Mouse (Mus musculus) hindbrain, embryonic 13.5 days (tissue): ENCODE measurements around the gene Gm44805. TPM values are rescaled to one million over a fixed set of nuclear protein-coding genes. Genes with fewer than 3 reads are reported as not detected.

Experiments
- polyA plus RNA-seq: library from polyadenylated mRNA; unstranded; fragments of >200 nt; fragmentation: Nextera tagmentation; extraction: Ambion mirVana; gene quantifications from 2 replicates; pipeline ENCODE4 v1.2.1, GENCODE M21; 2015

The Gm44805 gene
- polyA plus RNA-seq, 1 experiment from 2014 or later, result not detected

Other genes starting within 250 kb of the Gm44805 start
- 16.1 TPM in 2 replicates for gene Mark4, start 222.6 kb downstream of the Gm44805 start, polyA plus RNA-seq
- gene Exoc3l2, start 218.1 kb downstream of the Gm44805 start, polyA plus RNA-seq, result 0.38 and 0.43 TPM in 2 replicates
- gene Bloc1s3, start 173.1 kb downstream of the Gm44805 start, polyA plus RNA-seq, result 3.2 and 3.5 TPM in 2 replicates
- 43.9 and 44.9 TPM in 2 replicates for gene Trappc6a, start 173.0 kb downstream of the Gm44805 start, polyA plus RNA-seq
- gene Nkpd1, start 163.6 kb downstream of the Gm44805 start, polyA plus RNA-seq, result 0.32 and 0.50 TPM in 2 replicates
- 32.1 and 32.7 TPM in 2 replicates for gene Ppp1r37, start 118.3 kb downstream of the Gm44805 start, polyA plus RNA-seq
- 0.17 and 0.22 TPM in 2 replicates for gene Zfp296, start 104.1 kb downstream of the Gm44805 start, polyA plus RNA-seq
- gene Gemin7, start 103.8 kb downstream of the Gm44805 start, polyA plus RNA-seq, result 139 and 144 TPM in 2 replicates
- gene Clasrp, start 76.9 kb downstream of the Gm44805 start, polyA plus RNA-seq, result 54.2 and 60.5 TPM in 2 replicates
- 4.9 and 5.4 TPM in 2 replicates for gene Relb, start 52.0 kb downstream of the Gm44805 start, polyA plus RNA-seq
- 108 and 109 TPM in 2 replicates for gene Clptm1, start 16.4 kb downstream of the Gm44805 start, polyA plus RNA-seq
- 0.56 TPM in 1 of 2 replicates, not detected in the other for gene Apoc2, start 3.5 kb downstream of the Gm44805 start, polyA plus RNA-seq
- gene Apoc4, start 56 bp upstream of the Gm44805 start, polyA plus RNA-seq, result 0.12 TPM in 1 of 2 replicates, not detected in the other
- gene Apoc1, start 11.2 kb upstream of the Gm44805 start, polyA plus RNA-seq, result 2.7 and 3.8 TPM in 2 replicates
- gene Apoe, start 17.8 kb upstream of the Gm44805 start, polyA plus RNA-seq, result 339 and 374 TPM in 2 replicates
- gene Tomm40, start 34.0 kb upstream of the Gm44805 start, polyA plus RNA-seq, result 119 and 124 TPM in 2 replicates
- gene Nectin2, start 69.1 kb upstream of the Gm44805 start, polyA plus RNA-seq, result 49.1 and 49.8 TPM in 2 replicates
- 8.1 and 10.7 TPM in 2 replicates for gene Bcam, start 89.6 kb upstream of the Gm44805 start, polyA plus RNA-seq
- not detected in 2 replicates for gene Cblc, start 115.4 kb upstream of the Gm44805 start, polyA plus RNA-seq
- gene Bcl3, start 141.3 kb upstream of the Gm44805 start, polyA plus RNA-seq, result 0.60 and 1.5 TPM in 2 replicates
- 7.6 and 9.3 TPM in 2 replicates for gene Gm19345, start 170.6 kb upstream of the Gm44805 start, polyA plus RNA-seq
- 0.48 and 0.58 TPM in 2 replicates for gene Ceacam16, start 179.9 kb upstream of the Gm44805 start, polyA plus RNA-seq
- gene Ceacam19, start 206.5 kb upstream of the Gm44805 start, polyA plus RNA-seq, result not detected in 2 replicates
- 7.8 and 9.4 TPM in 2 replicates for gene Pvr, start 239.7 kb upstream of the Gm44805 start, polyA plus RNA-seq